Mouse (Mus musculus) ES-Bruce4 (cell line): ENCODE measurements at regions not wholly inside any gene's neighbourhood (a gene's known extent, or its start where the extent isn't known, plus 50 kb on each side); places are given as distances from the start of the nearest gene placed in this dataset.

ENCODE experiments used
- CTCF ChIP-seq: IDR thresholded peaks from one replicate; pipeline ENCODE4 v1.8.1; 2011; ENCODE audit warnings: low read depth, low read length
- POLR2A ChIP-seq: IDR thresholded peaks from one replicate; pipeline ENCODE4 v1.8.1; 2011; ENCODE audit warnings: low read length; ENCODE audit not compliant: insufficient read depth

DNA sequence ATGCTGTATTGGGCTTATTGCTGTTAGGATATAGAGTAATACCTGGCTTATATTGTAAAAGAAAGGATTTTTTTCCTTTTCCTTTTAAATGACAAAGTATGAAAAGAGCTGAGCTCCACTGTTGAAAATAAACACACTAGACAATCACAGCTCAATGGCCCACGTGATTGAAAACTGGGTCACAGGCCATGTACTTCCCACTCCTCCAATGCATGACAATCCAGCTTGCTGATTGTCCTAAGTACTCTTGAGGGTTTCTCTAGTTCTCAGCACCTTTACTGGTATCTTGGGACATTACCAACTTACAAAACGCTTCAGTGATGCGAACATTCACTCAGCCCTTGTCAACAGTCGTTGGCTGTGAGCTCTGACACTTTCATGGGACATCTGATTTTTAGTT is 170.1 kb downstream of the Cth start:
- no peak for TF ChIP-seq CTCF
- no peak for TF ChIP-seq POLR2A
